Mouse (Mus musculus) liver, embryonic 16.5 days (tissue): ENCODE results near the gene Gsg1l. TPM values are rescaled to one million over a fixed set of nuclear protein-coding genes. Genes with fewer than 3 reads are reported as not detected.

ENCODE experiments used
- ATAC-seq: fragments of 200-750 bp; cut with Nextera tagmentation; 2 replicates; pipeline ENCODE4 v1.8.0; 2017; ENCODE audit warnings: low read depth, mild to moderate bottlenecking, moderate number of reproducible peaks, moderate library complexity
- H3K27ac ChIP-seq: fragments of 300-500 bp; sonication (generic); 2 replicates; pipeline ENCODE4 v1.5.1; 2014; ENCODE audit warnings: mild to moderate bottlenecking, low read length
- H3K27me3 ChIP-seq: fragments of 300-500 bp; sonication (generic); 2 replicates; pipeline ENCODE4 v1.6.1; 2014; ENCODE audit warnings: low read depth, low read length, mixed read lengths; ENCODE audit not compliant: control insufficient read depth, insufficient read depth
- H3K36me3 ChIP-seq: fragments of 300-500 bp; sonication (generic); 2 replicates; pipeline ENCODE4 v1.6.1; 2014; ENCODE audit warnings: mild to moderate bottlenecking; ENCODE audit not compliant: control insufficient read depth, insufficient read depth
- H3K4me1 ChIP-seq: fragments of 300-500 bp; sonication (generic); 2 replicates; pipeline ENCODE4 v1.6.1; 2014; ENCODE audit warnings: low read depth, low read length, mixed read lengths; ENCODE audit not compliant: control insufficient read depth
- H3K4me2 ChIP-seq: fragments of 300-500 bp; sonication (generic); 2 replicates; pipeline ENCODE4 v1.6.1; 2014; ENCODE audit warnings: low read depth, low read length, mixed read lengths
- H3K4me3 ChIP-seq: fragments of 300-500 bp; sonication (generic); 2 replicates; pipeline ENCODE4 v1.5.1; 2014; ENCODE audit warnings: low read depth, mild to moderate bottlenecking, low read length
- H3K9ac ChIP-seq: fragments of 300-500 bp; sonication (generic); 2 replicates; pipeline ENCODE4 v1.6.1; 2014; ENCODE audit warnings: low read depth, low read length
- H3K9me3 ChIP-seq: fragments of 300-500 bp; sonication (generic); replicated peaks from 2 replicates; pipeline ENCODE4 v1.6.1; 2016; ENCODE audit warnings: low read length; ENCODE audit not compliant: control insufficient read depth
- WGBS: fragments of 180-500 bp; shearing (Covaris S2); extraction: QIAGEN DNeasy Blood & Tissue Kit; methylation state at CpG from one replicate; pipeline ENCODE4 v1.1.7; 2014; ENCODE audit not compliant: insufficient replicate concordance; 5-methylcytosine and 5-hydroxymethylcytosine counted together
- polyA plus RNA-seq: library from polyadenylated mRNA; unstranded; fragments of >200 nt; fragmentation: Nextera tagmentation; extraction: Ambion mirVana; gene quantifications from 2 replicates; pipeline ENCODE4 v1.2.1, GENCODE M21; 2015

Gsg1l gene
- polyA plus RNA-seq = 0.02 and 0.05 TPM in 2 replicates

DNA sequence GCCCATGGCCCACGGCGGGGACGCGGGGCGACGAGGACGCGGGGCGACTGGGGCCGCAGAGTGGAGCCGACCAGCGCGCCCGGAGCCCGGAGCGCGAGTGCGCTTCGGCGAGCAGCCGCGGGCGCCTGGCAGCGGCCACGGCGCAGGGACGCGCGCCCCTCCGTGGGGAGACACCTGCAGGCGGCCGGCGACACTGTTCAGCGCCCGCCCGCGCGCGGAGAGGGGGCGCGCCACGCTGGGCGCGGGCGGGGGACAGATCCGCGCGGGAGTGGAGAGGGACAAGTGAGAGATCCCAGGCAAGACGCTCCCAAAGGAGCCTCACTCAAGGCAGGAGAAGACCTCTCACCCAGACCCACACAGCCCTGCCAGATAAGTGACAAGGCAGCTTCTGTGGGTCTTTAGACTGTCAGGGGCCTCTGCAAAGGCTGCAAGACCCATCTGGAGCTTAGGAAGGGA lies at the start of gene Gsg1l:
Gene Gsg1l (minus strand): TSS at position 126 of the 456 bp plus-strand sequence.
- no peaks in the 10 kb centered on the region for H3K36me3 ChIP-seq
- peak within 1 kb of the TSS; percentile 49 for H3K4me2 ChIP-seq
- H3K27me3 ChIP-seq = peaks cover 47% of the 10 kb centered on the region
- no peak within 1 kb of the TSS for H3K9ac ChIP-seq
- no peaks in the 10 kb centered on the region for H3K9me3 ChIP-seq
- no peak for ATAC-seq
- peak within 1 kb of the TSS; percentile 39 for H3K4me3 ChIP-seq
- H3K4me1 ChIP-seq = no peaks in the 10 kb centered on the region
- 3% methylated on average over 48 of the region's 49 CpGs for WGBS
- no peak within 1 kb of the TSS for H3K27ac ChIP-seq

DNA sequence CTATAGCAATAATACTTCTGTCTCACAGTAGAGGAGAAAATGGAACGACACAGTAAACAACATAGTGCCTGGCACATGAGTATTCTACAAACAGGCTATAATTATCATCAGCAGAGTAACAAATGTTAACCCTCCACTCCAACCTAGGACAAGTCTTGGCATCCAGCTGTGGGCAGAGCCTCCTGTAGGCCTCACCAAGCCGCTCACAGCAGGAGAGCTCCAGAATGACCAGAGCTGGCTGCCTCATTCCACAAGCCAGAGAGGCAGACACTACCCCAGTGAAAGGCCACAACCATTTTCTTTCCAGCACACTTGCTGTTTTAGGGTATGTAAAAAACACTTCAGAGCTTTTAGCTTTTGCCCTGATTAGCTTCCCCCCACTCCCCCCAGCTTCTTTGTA lies 45.5 kb upstream of the Gsg1l start:
- no peak for ATAC-seq
- Histone ChIP-seq H3K36me3 (peaks cover 26% of the 10 kb centered on the region), H3K4me3 (no peak overlapping the region), H3K9me3 (no peaks in the 10 kb centered on the region), H3K27me3 (no peaks in the 10 kb centered on the region), H3K4me1 (peaks cover 5% of the 10 kb centered on the region), H3K9ac (no peak overlapping the region), H3K27ac (no peak overlapping the region), H3K4me2 (no peak overlapping the region)
- 74% methylated on average over 2 of the region's 2 CpGs for WGBS

GRCm38 (mm10) chr7:126126502-126126901 lies 44.3 kb upstream of the Gsg1l start:
- 20% methylated on average over 3 of the region's 3 CpGs for WGBS
- Histone ChIP-seq H3K36me3 (peaks cover 31% of the 10 kb centered on the region), H3K4me2 (no peak overlapping the region), H3K4me1 (peaks cover 5% of the 10 kb centered on the region), H3K9me3 (no peaks in the 10 kb centered on the region), H3K4me3 (no peak overlapping the region), H3K27me3 (no peaks in the 10 kb centered on the region), H3K9ac (no peak overlapping the region), H3K27ac (no peak overlapping the region)
- peak; percentile 47 for ATAC-seq

GRCm38 (mm10) chr7:126121533-126121932 lies 39.3 kb upstream of the Gsg1l start:
- Histone ChIP-seq H3K4me1 (peaks cover 2% of the 10 kb centered on the region; the same call in 1 of the 2 replicates), H3K9ac (no peak overlapping the region), H3K9me3 (no peaks in the 10 kb centered on the region), H3K27ac (no peak overlapping the region), H3K36me3 (peaks cover 39% of the 10 kb centered on the region), H3K4me3 (no peak overlapping the region), H3K27me3 (no peaks in the 10 kb centered on the region), H3K4me2 (no peak overlapping the region)
- no peak for ATAC-seq
- 83% methylated on average over 4 of the region's 4 CpGs for WGBS

- WGBS = 78% methylated on average over 6 of the region's 6 CpGs
- Histone ChIP-seq H3K4me3 (no peak overlapping the region), H3K27me3 (no peaks in the 10 kb centered on the region), H3K27ac (no peak overlapping the region), H3K9ac (no peak overlapping the region), H3K4me1 (no peaks in the 10 kb centered on the region), H3K4me2 (no peak overlapping the region), H3K9me3 (no peaks in the 10 kb centered on the region), H3K36me3 (peaks cover 42% of the 10 kb centered on the region)
- no peak for ATAC-seq
Measured at GRCm38 (mm10) chr7:126119819-126120218, 37.6 kb upstream of the Gsg1l start.

DNA sequence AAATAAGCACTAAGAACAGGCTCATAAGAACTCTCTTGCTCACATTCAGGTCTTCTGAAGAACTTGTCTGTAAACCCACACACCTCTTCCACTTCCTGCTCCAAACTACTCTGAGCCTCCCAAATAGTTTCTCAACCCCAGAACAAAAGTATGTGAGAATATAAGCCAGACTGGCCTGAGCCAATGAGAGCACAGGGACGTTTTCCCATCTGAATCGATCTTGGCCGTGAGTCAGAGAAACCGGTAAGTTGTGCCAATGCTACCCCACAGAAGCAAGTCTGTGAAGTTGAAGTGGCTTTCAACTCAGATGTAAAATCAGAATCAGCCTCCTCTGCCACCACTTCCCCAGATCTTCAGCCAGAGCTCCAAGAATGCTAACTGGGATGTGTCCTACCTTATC lies 31.1 kb upstream of the Gsg1l start:
- no peaks in the 10 kb centered on the region for H3K9me3 ChIP-seq
- peaks cover 36% of the 10 kb centered on the region for H3K36me3 ChIP-seq
- ATAC-seq = no peak
- no peaks in the 10 kb centered on the region; the same call in 1 of the 2 replicates for H3K4me1 ChIP-seq
- no peak overlapping the region for H3K27ac ChIP-seq
- H3K4me2 ChIP-seq = no peak overlapping the region
- H3K9ac ChIP-seq = no peak overlapping the region
- WGBS = 83% methylated on average over 4 of the region's 4 CpGs
- no peaks in the 10 kb centered on the region for H3K27me3 ChIP-seq
- H3K4me3 ChIP-seq = no peak overlapping the region

DNA sequence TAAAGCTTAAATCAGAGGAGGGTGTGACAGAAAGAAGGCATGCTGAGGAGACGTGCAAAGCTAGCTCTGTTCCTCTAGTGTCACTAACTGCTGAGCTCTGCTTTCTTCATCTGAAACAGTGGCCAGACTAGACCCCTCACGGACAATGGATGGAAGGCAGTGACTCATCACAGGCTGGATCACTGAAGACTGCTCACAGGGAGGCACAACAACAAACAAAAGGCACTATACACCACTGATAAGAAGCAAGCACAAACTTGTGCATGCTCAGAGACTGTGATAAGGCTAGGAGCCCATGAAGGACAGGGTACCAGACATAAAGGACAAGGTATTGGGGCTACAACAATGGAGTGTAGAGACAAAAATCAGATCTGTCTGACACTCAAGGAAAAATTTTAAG lies 29.0 kb upstream of the Gsg1l start:
- Histone ChIP-seq H3K27me3 (no peaks in the 10 kb centered on the region), H3K4me3 (no peak overlapping the region), H3K27ac (no peak overlapping the region), H3K9ac (no peak overlapping the region), H3K9me3 (no peaks in the 10 kb centered on the region), H3K4me2 (no peak overlapping the region), H3K4me1 (no peaks in the 10 kb centered on the region; the same call in 1 of the 2 replicates), H3K36me3 (peaks cover 51% of the 10 kb centered on the region)
- 56% methylated on average over 2 of the region's 2 CpGs for WGBS
- peak; percentile 64 for ATAC-seq

GRCm38 (mm10) chr7:126109898-126110297 lies 27.7 kb upstream of the Gsg1l start:
- H3K36me3 ChIP-seq = peaks cover 48% of the 10 kb centered on the region
- no peaks in the 10 kb centered on the region for H3K27me3 ChIP-seq
- H3K4me2 ChIP-seq = no peak overlapping the region
- no peaks in the 10 kb centered on the region; the same call in 1 of the 2 replicates for H3K4me1 ChIP-seq
- no peak for ATAC-seq
- no peak overlapping the region for H3K9ac ChIP-seq
- H3K4me3 ChIP-seq = no peak overlapping the region
- no peak overlapping the region for H3K27ac ChIP-seq
- H3K9me3 ChIP-seq = no peaks in the 10 kb centered on the region
- WGBS = 81% methylated on average over 3 of the region's 3 CpGs

DNA sequence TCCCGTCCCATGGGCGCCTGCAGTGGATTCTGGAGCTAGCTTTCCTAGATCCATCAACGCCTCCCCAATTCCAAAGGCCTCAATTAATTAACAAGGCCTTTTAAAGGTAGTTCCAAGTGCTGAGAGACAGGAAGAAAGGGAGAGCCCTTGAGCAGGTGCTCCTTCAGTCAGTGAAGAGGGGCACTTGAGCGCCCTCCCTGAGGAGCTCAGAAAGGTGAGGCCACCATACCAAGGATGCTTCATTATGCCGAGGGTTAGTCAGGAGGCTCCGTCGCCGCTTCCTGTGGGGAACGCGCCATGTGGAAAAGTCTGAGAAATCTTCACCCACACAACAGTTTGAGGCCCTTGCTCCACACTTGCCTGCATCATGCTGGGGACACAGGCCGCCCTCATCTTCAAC lies 18.2 kb upstream of the Gsg1l start:
- Histone ChIP-seq H3K4me1 (no peaks in the 10 kb centered on the region), H3K4me3 (no peak overlapping the region), H3K9ac (no peak overlapping the region), H3K27ac (no peak overlapping the region), H3K9me3 (no peaks in the 10 kb centered on the region), H3K36me3 (peaks cover 18% of the 10 kb centered on the region), H3K4me2 (no peak overlapping the region), H3K27me3 (no peaks in the 10 kb centered on the region)
- WGBS = 87% methylated on average over 11 of the region's 11 CpGs
- ATAC-seq = no peak
